Mouse (Mus musculus) neural tube, embryonic 13.5 days (tissue): ENCODE measurements around the gene Psen1. TPM values are rescaled to one million over a fixed set of nuclear protein-coding genes. Genes with fewer than 3 reads are reported as not detected.
A peak's percentile ranks its signal among the peaks of the same experiment; 100 is the strongest.

Experiments used
- ATAC-seq: fragments of 200-750 bp; cut with Nextera tagmentation; 2 replicates; pipeline ENCODE4 v1.8.0; 2017; ENCODE audit warnings: low read depth, mild to moderate bottlenecking, moderate TSS enrichment, moderate library complexity
- H3K27ac ChIP-seq: fragments of 300-500 bp; sonication (generic); replicated peaks from 2 replicates; pipeline ENCODE4 v1.5.1; 2015; ENCODE audit warnings: moderate library complexity, mild to moderate bottlenecking, inconsistent platforms
- H3K27me3 ChIP-seq: fragments of 300-500 bp; sonication (generic); 2 replicates; pipeline ENCODE4 v1.6.1; 2015; ENCODE audit warnings: mild to moderate bottlenecking, inconsistent platforms
- H3K36me3 ChIP-seq: fragments of 300-500 bp; sonication (generic); 2 replicates; pipeline ENCODE4 v1.6.1; 2015; ENCODE audit warnings: mild to moderate bottlenecking, inconsistent platforms
- H3K4me1 ChIP-seq: fragments of 300-500 bp; sonication (generic); replicated peaks from 2 replicates; pipeline ENCODE4 v1.6.1; 2015; ENCODE audit warnings: inconsistent platforms
- H3K4me2 ChIP-seq: fragments of 300-500 bp; sonication (generic); 2 replicates; pipeline ENCODE4 v1.6.1; 2015; ENCODE audit warnings: inconsistent platforms, mild to moderate bottlenecking, moderate library complexity
- H3K4me3 ChIP-seq: fragments of 300-500 bp; sonication (generic); 2 replicates; pipeline ENCODE4 v1.5.1; 2015; ENCODE audit warnings: mild to moderate bottlenecking, inconsistent platforms
- H3K9ac ChIP-seq: fragments of 300-500 bp; sonication (generic); 2 replicates; pipeline ENCODE4 v1.6.1; 2015; ENCODE audit warnings: moderate library complexity, mild to moderate bottlenecking, inconsistent platforms
- H3K9me3 ChIP-seq: fragments of 300-500 bp; sonication (generic); 2 replicates; pipeline ENCODE4 v1.6.1; 2016; ENCODE audit warnings: inconsistent platforms
- WGBS: fragments of 180-500 bp; shearing (Covaris S2); methylation state at CpG from one replicate; pipeline ENCODE4 v1.1.7; 2015; 5-methylcytosine and 5-hydroxymethylcytosine counted together
- polyA plus RNA-seq: library from polyadenylated mRNA; unstranded; fragments of >200 nt; fragmentation: Nextera tagmentation; extraction: Ambion mirVana; gene quantifications from 2 replicates; pipeline ENCODE4 v1.2.1, GENCODE M21; 2015

Gene Psen1
- polyA plus RNA-seq, 1 experiment from 2014 or later, result 70.0 TPM

- H3K27me3 ChIP-seq, result peaks cover 10% of the 10 kb centered on the region; the same call in 1 of the 2 replicates
- peaks cover 30% of the 10 kb centered on the region for H3K4me1 ChIP-seq
- H3K4me2 ChIP-seq, result peak overlapping the region; percentile 59
- H3K9ac ChIP-seq, result no peak overlapping the region
- no peak overlapping the region for H3K27ac ChIP-seq
- no peak for ATAC-seq
- H3K4me3 ChIP-seq, result no peak overlapping the region
- 75% methylated on average over 10 of the region's 10 CpGs for WGBS
- H3K36me3 ChIP-seq, result no peaks in the 10 kb centered on the region
- H3K9me3 ChIP-seq, result no peaks in the 10 kb centered on the region
These were observed 76.6 kb downstream of the Psen1 start for GRCm38 (mm10) chr12:83764519-83764918.

- H3K4me2 ChIP-seq, result no peak overlapping the region
- no peaks in the 10 kb centered on the region for H3K9me3 ChIP-seq
- H3K36me3 ChIP-seq, result no peaks in the 10 kb centered on the region
- peaks cover 43% of the 10 kb centered on the region for H3K4me1 ChIP-seq
- no peak overlapping the region for H3K4me3 ChIP-seq
- 84% methylated on average over 13 of the region's 13 CpGs for WGBS
- H3K27ac ChIP-seq, result no peak overlapping the region
- H3K9ac ChIP-seq, result no peak overlapping the region
- ATAC-seq, result no peak
- peaks cover 10% of the 10 kb centered on the region; the same call in 1 of the 2 replicates for H3K27me3 ChIP-seq
These were observed 78.1 kb downstream of the Psen1 start for GRCm38 (mm10) chr12:83765965-83766603.

GRCm38 (mm10) chr12:83767833-83768232, 79.9 kb downstream of the Psen1 start:
- Histone ChIP-seq H3K9me3 (no peaks in the 10 kb centered on the region), H3K4me3 (no peak overlapping the region), H3K27ac (no peak overlapping the region), H3K4me2 (no peak overlapping the region), H3K9ac (no peak overlapping the region), H3K36me3 (no peaks in the 10 kb centered on the region), H3K4me1 (peaks cover 39% of the 10 kb centered on the region), H3K27me3 (peaks cover 10% of the 10 kb centered on the region; the same call in 1 of the 2 replicates)
- 73% methylated on average over 9 of the region's 9 CpGs for WGBS
- ATAC-seq, result no peak

GRCm38 (mm10) chr12:83768235-83768899, 80.4 kb downstream of the Psen1 start:
- H3K27ac ChIP-seq, result no peak overlapping the region
- H3K4me2 ChIP-seq, result no peak overlapping the region
- peaks cover 10% of the 10 kb centered on the region; the same call in 1 of the 2 replicates for H3K27me3 ChIP-seq
- H3K9ac ChIP-seq, result no peak overlapping the region
- WGBS, result 72% methylated on average over 14 of the region's 14 CpGs
- H3K4me3 ChIP-seq, result no peak overlapping the region
- ATAC-seq, result no peak
- H3K9me3 ChIP-seq, result no peaks in the 10 kb centered on the region
- H3K4me1 ChIP-seq, result peaks cover 34% of the 10 kb centered on the region
- no peaks in the 10 kb centered on the region for H3K36me3 ChIP-seq

- Histone ChIP-seq H3K4me2 (peak overlapping the region; percentile 41), H3K9ac (0 out of 2 replicates have a peak overlapping the region, but pooled peaks have one; percentile 32), H3K27ac (peak overlapping the region; percentile 0; the same call in 1 of the 2 replicates), H3K27me3 (no peaks in the 10 kb centered on the region; the same call in 1 of the 2 replicates), H3K9me3 (no peaks in the 10 kb centered on the region), H3K4me1 (peaks cover 21% of the 10 kb centered on the region), H3K36me3 (no peaks in the 10 kb centered on the region), H3K4me3 (no peak overlapping the region; the same call in 1 of the 2 replicates)
- WGBS, result 4% methylated on average over 25 of the region's 25 CpGs
- ATAC-seq, result peak; percentile 73
These were observed 82.7 kb downstream of the Psen1 start for GRCm38 (mm10) chr12:83770418-83771256.

- H3K27me3 ChIP-seq, result no peaks in the 10 kb centered on the region
- H3K36me3 ChIP-seq, result no peaks in the 10 kb centered on the region
- no peak for ATAC-seq
- H3K4me1 ChIP-seq, result peaks cover 3% of the 10 kb centered on the region
- H3K27ac ChIP-seq, result no peak overlapping the region
- H3K9ac ChIP-seq, result no peak overlapping the region
- H3K4me2 ChIP-seq, result no peak overlapping the region
- no peaks in the 10 kb centered on the region for H3K9me3 ChIP-seq
- WGBS, result 69% methylated on average over 12 of the region's 12 CpGs
- no peak overlapping the region for H3K4me3 ChIP-seq
These were observed 87.7 kb downstream of the Psen1 start for GRCm38 (mm10) chr12:83775621-83776020.

GRCm38 (mm10) chr12:83776766-83777165, 88.8 kb downstream of the Psen1 start:
- Histone ChIP-seq H3K4me2 (no peak overlapping the region), H3K27me3 (no peaks in the 10 kb centered on the region), H3K9ac (no peak overlapping the region), H3K36me3 (no peaks in the 10 kb centered on the region), H3K9me3 (no peaks in the 10 kb centered on the region), H3K27ac (no peak overlapping the region), H3K4me1 (peaks cover 7% of the 10 kb centered on the region), H3K4me3 (no peak overlapping the region)
- 90% methylated on average over 7 of the region's 7 CpGs for WGBS
- ATAC-seq, result no peak

- no peaks in the 10 kb centered on the region for H3K9me3 ChIP-seq
- H3K4me3 ChIP-seq, result no peak overlapping the region
- H3K9ac ChIP-seq, result no peak overlapping the region
- H3K4me1 ChIP-seq, result peaks cover 18% of the 10 kb centered on the region
- no peaks in the 10 kb centered on the region for H3K27me3 ChIP-seq
- H3K4me2 ChIP-seq, result no peak overlapping the region
- no peak for ATAC-seq
- no peaks in the 10 kb centered on the region for H3K36me3 ChIP-seq
- WGBS, result 82% methylated on average over 3 of the region's 3 CpGs
- no peak overlapping the region for H3K27ac ChIP-seq
These were observed 92.2 kb downstream of the Psen1 start for GRCm38 (mm10) chr12:83780181-83780580.

- ATAC-seq, result 0 out of 2 replicates have a peak, but pooled peaks have one; percentile 17
- 52% methylated on average over 7 of the region's 7 CpGs for WGBS
- no peaks in the 10 kb centered on the region for H3K27me3 ChIP-seq
- no peak overlapping the region for H3K4me2 ChIP-seq
- H3K9me3 ChIP-seq, result no peaks in the 10 kb centered on the region
- no peak overlapping the region for H3K4me3 ChIP-seq
- no peak overlapping the region for H3K9ac ChIP-seq
- no peak overlapping the region for H3K27ac ChIP-seq
- peaks cover 20% of the 10 kb centered on the region for H3K4me1 ChIP-seq
- no peaks in the 10 kb centered on the region for H3K36me3 ChIP-seq
These were observed 93.3 kb downstream of the Psen1 start for GRCm38 (mm10) chr12:83781204-83781603.

- Histone ChIP-seq H3K4me3 (no peak overlapping the region), H3K27me3 (no peaks in the 10 kb centered on the region), H3K27ac (no peak overlapping the region), H3K4me2 (no peak overlapping the region), H3K9ac (no peak overlapping the region), H3K4me1 (peaks cover 20% of the 10 kb centered on the region), H3K36me3 (no peaks in the 10 kb centered on the region), H3K9me3 (no peaks in the 10 kb centered on the region)
- 74% methylated on average over 23 of the region's 23 CpGs for WGBS
- ATAC-seq, result no peak
These were observed 93.8 kb downstream of the Psen1 start for GRCm38 (mm10) chr12:83781640-83782278.

- no peak overlapping the region for H3K4me2 ChIP-seq
- no peaks in the 10 kb centered on the region for H3K27me3 ChIP-seq
- 84% methylated on average over 10 of the region's 10 CpGs for whole genome bisulfite sequencing
- H3K4me3 ChIP-seq, result no peak overlapping the region
- no peak overlapping the region for H3K27ac ChIP-seq
- H3K9ac ChIP-seq, result no peak overlapping the region
- no peak for ATAC-seq
- peaks cover 20% of the 10 kb centered on the region for H3K4me1 ChIP-seq
- H3K9me3 ChIP-seq, result no peaks in the 10 kb centered on the region
- H3K36me3 ChIP-seq, result no peaks in the 10 kb centered on the region
These were observed 94.7 kb downstream of the Psen1 start for GRCm38 (mm10) chr12:83782669-83783068.
